Mouse (Mus musculus) ovary, adult 2 months (tissue): ENCODE data around the gene Kbtbd12. TPM values are rescaled to one million over a fixed set of nuclear protein-coding genes. Genes with fewer than 3 reads are reported as not detected.

Experiments
- polyA plus RNA-seq: library from polyadenylated mRNA; depleted of rRNA; stranded (reverse); fragments of >200 nt; gene quantifications from 2 replicates; pipeline ENCODE4 v1.2.3, GENCODE M21; 2012; rRNA removed

Gene Kbtbd12
- 0.06 and 0.07 TPM in 2 replicates for polyA plus RNA-seq

DNA sequence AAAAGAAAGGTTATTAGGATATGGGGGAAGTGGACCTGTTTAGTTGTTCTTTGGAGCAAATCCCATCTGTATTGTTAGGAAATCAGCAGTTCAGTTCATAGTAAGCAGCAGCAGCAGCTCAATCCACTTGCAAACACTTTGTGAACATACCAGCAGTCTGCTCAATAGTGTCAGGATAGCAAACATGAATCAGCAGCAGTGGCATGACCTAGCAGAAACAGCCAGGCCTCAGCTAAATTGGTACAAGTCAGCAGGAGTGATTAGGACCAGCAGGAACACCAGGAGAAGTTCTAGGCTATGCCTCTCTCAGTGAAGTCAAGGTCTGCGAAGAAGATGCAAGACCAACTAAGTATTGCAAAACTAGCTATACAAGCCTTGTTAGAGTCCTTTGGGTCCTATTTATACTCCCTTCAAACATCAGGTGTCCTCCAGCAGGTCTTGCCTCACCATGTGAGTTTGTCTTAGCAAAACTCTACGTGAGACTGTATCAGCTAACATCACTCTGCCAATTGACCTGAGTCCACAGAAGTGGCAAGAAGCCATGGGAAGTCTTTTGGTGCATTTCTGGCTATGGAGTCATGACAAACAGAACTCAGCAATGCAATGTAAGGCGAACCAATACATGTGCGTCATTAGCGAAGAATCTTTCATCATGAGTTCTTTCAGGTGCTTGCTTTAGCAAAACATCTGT is at the start of gene Kbtbd12:
Gene Kbtbd12 (minus strand): TSS at position 340 of the 691 bp plus-strand sequence.

GRCm38 (mm10) chr6:88518404-88519263 is 119.1 kb downstream of the Kbtbd12 start, which contains the start of gene Sec61a1:
Gene Sec61a1 (minus strand): TSS chr6:88518905.

Other genes starting within 250 kb of the Kbtbd12 start
- gene Eefsec, start 191.4 kb downstream of the Kbtbd12 start, polyA plus RNA-seq: 40.5 and 50.5 TPM in 2 replicates
- 47.8 and 55.1 TPM in 2 replicates for gene Ruvbl1, start 172.5 kb downstream of the Kbtbd12 start, polyA plus RNA-seq
- gene Sec61a1, start 119.0 kb downstream of the Kbtbd12 start, polyA plus RNA-seq: 380 and 487 TPM in 2 replicates
- gene Mgll, start 86.5 kb upstream of the Kbtbd12 start, polyA plus RNA-seq: 123 and 129 TPM in 2 replicates
- gene Abtb1, start 204.0 kb upstream of the Kbtbd12 start, polyA plus RNA-seq: 97.5 and 98.5 TPM in 2 replicates
- 227 and 256 TPM in 2 replicates for gene Podxl2, start 237.1 kb upstream of the Kbtbd12 start, polyA plus RNA-seq